Mouse (Mus musculus) CH12.LX (cell line): ENCODE results near the gene Ptprf. TPM values are rescaled to one million over a fixed set of nuclear protein-coding genes. Genes with fewer than 3 reads are reported as not detected.

Experiments used
- DNase-seq: peaks from one replicate; pipeline ENCODE4 v3.0.0-alpha.2; 2013; ENCODE audit errors: extremely low read depth
- H3K27ac ChIP-seq: 2 replicates; pipeline ENCODE4 v1.5.1; 2012; ENCODE audit warnings: low read depth, mild to moderate bottlenecking, control low read depth, moderate library complexity; ENCODE audit not compliant: insufficient read depth
- H3K27me3 ChIP-seq: replicated peaks from 2 replicates; pipeline ENCODE3; 2012; ENCODE audit warnings: inconsistent platforms
- H3K36me3 ChIP-seq, 2 experiments: replicated peaks in 1 of 2; 2 replicates each; pipeline versions ENCODE3 to v1.6.1; 2012; ENCODE audit warnings: inconsistent platforms in 1 of 2, low read length in 1 of 2, mild to moderate bottlenecking in 1 of 2, mixed read lengths in 1 of 2, moderate library complexity in 1 of 2; ENCODE audit not compliant: control insufficient read depth in 1 of 2, insufficient read depth in 1 of 2
- H3K4me1 ChIP-seq, 2 experiments: 2 replicates each; pipeline ENCODE4 v1.6.1; 2012; ENCODE audit warnings: inconsistent platforms in 1 of 2, moderate library complexity in 1 of 2; ENCODE audit not compliant: insufficient read depth in 2 of 2, control insufficient read depth in 1 of 2
- H3K4me2 ChIP-seq: 2 replicates; pipeline ENCODE4 v1.6.1; 2012; ENCODE audit warnings: low read depth, mild to moderate bottlenecking, control low read depth; ENCODE audit not compliant: poor library complexity, insufficient read depth, severe bottlenecking
- H3K4me3 ChIP-seq, 3 experiments: fragments of 150-350 bp in 1 of 3; sonication (generic) in 1 of 3; replicated peaks in 1 of 3; 2 replicates each; pipeline versions ENCODE3 to v1.5.1; 2011 to 2012; ENCODE audit warnings: low read depth in 2 of 3, low read length in 2 of 3, mild to moderate bottlenecking in 2 of 3, moderate library complexity in 2 of 3, control low read depth in 1 of 3, improper control_type of control experiment in 1 of 3, inconsistent platforms in 1 of 3, mixed read lengths in 1 of 3; ENCODE audit not compliant: poor library complexity in 1 of 3
- H3K79me2 ChIP-seq: replicated peaks from 2 replicates; pipeline ENCODE4 v1.6.1; 2012; ENCODE audit warnings: mild to moderate bottlenecking, moderate library complexity; ENCODE audit not compliant: control insufficient read depth, poor library complexity, insufficient read depth, severe bottlenecking; ENCODE audit errors: extremely low read depth
- H3K9ac ChIP-seq: 2 replicates; pipeline ENCODE4 v1.6.1; 2012; ENCODE audit warnings: low read depth, mild to moderate bottlenecking, control low read depth, moderate library complexity; ENCODE audit not compliant: insufficient read depth
- H3K9me3 ChIP-seq: replicated peaks from 2 replicates; pipeline ENCODE3; 2012; ENCODE audit warnings: low read length, inconsistent platforms, mixed read lengths
- BHLHE40 ChIP-seq: IDR thresholded peaks from 2 replicates; pipeline ENCODE4 v1.6.1; 2011; ENCODE audit warnings: mild to moderate bottlenecking, low read depth, low read length, improper control_type of control experiment
- CHD2 ChIP-seq: IDR thresholded peaks from 2 replicates; pipeline ENCODE4 v1.6.1; 2011; ENCODE audit warnings: low read length, improper control_type of control experiment
- CTCF ChIP-seq, 2 experiments: IDR thresholded peaks in 1 of 2; conservative IDR thresholded peaks in 1 of 2; 2 replicates each; pipeline ENCODE4 v1.5.1; 2011 to 2012; ENCODE audit warnings: low read depth in 2 of 2, low read length in 2 of 2, improper control_type of control experiment in 1 of 2, inconsistent platforms in 1 of 2, mild to moderate bottlenecking in 1 of 2, moderate library complexity in 1 of 2
- ELF1 ChIP-seq: IDR thresholded peaks from 2 replicates; pipeline ENCODE4 v1.6.1; 2014; ENCODE audit warnings: low read depth, mild to moderate bottlenecking, inconsistent platforms, low read length, improper control_type of control experiment
- EP300 ChIP-seq: IDR thresholded peaks from 2 replicates; pipeline ENCODE4 v1.6.1; 2011; ENCODE audit warnings: low read length, improper control_type of control experiment
- ETS1 ChIP-seq: conservative IDR thresholded peaks from 2 replicates; pipeline ENCODE4 v1.6.1; 2012; ENCODE audit warnings: low read depth, mild to moderate bottlenecking, inconsistent platforms, low read length, improper control_type of control experiment, moderate library complexity
- GABPA ChIP-seq: IDR thresholded peaks from 2 replicates; pipeline ENCODE4 v1.6.1; 2012; ENCODE audit warnings: low read depth, low read length, improper control_type of control experiment, inconsistent platforms; ENCODE audit not compliant: insufficient replicate concordance
- HCFC1 ChIP-seq: IDR thresholded peaks from 2 replicates; pipeline ENCODE4 v1.6.1; 2012; ENCODE audit warnings: low read depth, mild to moderate bottlenecking, inconsistent platforms, low read length, improper control_type of control experiment
- JUN ChIP-seq: IDR thresholded peaks from 2 replicates; pipeline ENCODE4 v1.6.1; 2011; ENCODE audit warnings: low read depth, mild to moderate bottlenecking, low read length, improper control_type of control experiment, moderate library complexity; ENCODE audit not compliant: insufficient read depth
- JUND ChIP-seq: conservative IDR thresholded peaks from 2 replicates; pipeline ENCODE4 v1.6.1; 2011; ENCODE audit warnings: low read depth, low read length, improper control_type of control experiment
- KAT2A ChIP-seq: IDR thresholded peaks from 2 replicates; pipeline ENCODE4 v1.6.1; 2012; ENCODE audit warnings: low read length, improper control_type of control experiment, inconsistent platforms; ENCODE audit not compliant: insufficient replicate concordance
- MAX ChIP-seq: IDR thresholded peaks from 2 replicates; pipeline ENCODE4 v1.6.1; 2011; ENCODE audit warnings: low read length, improper control_type of control experiment
- MAZ ChIP-seq: IDR thresholded peaks from 2 replicates; pipeline ENCODE4 v1.6.1; 2012; ENCODE audit warnings: low read depth, mild to moderate bottlenecking, inconsistent platforms, low read length, improper control_type of control experiment, moderate library complexity
- MEF2A ChIP-seq: IDR thresholded peaks from 2 replicates; pipeline ENCODE4 v1.6.1; 2014; ENCODE audit warnings: low read depth, mild to moderate bottlenecking, inconsistent platforms, low read length, improper control_type of control experiment, borderline replicate concordance
- MXI1 ChIP-seq: IDR thresholded peaks from 2 replicates; pipeline ENCODE4 v1.6.1; 2011; ENCODE audit warnings: mild to moderate bottlenecking, low read depth, low read length, improper control_type of control experiment
- NELFE ChIP-seq: IDR thresholded peaks from 2 replicates; pipeline ENCODE4 v1.6.1; 2011; ENCODE audit warnings: low read depth, low read length, improper control_type of control experiment
- POLR2A ChIP-seq: IDR thresholded peaks from 2 replicates; pipeline ENCODE4 v1.6.1; 2011; ENCODE audit warnings: low read depth, mild to moderate bottlenecking, improper control_type of control experiment, low read length
- POLR2AphosphoS2 ChIP-seq: IDR thresholded peaks from 2 replicates; pipeline ENCODE4 v1.6.1; 2011; ENCODE audit warnings: low read depth, low read length, improper control_type of control experiment
- RCOR1 ChIP-seq: conservative IDR thresholded peaks from 2 replicates; pipeline ENCODE4 v1.6.1; 2012; ENCODE audit warnings: low read depth, mild to moderate bottlenecking, inconsistent platforms, low read length, improper control_type of control experiment
- SMC3 ChIP-seq: IDR thresholded peaks from 2 replicates; pipeline ENCODE4 v1.6.1; 2011; ENCODE audit warnings: low read depth, low read length, improper control_type of control experiment
- TBP ChIP-seq: conservative IDR thresholded peaks from 2 replicates; pipeline ENCODE4 v1.6.1; 2011; ENCODE audit warnings: low read depth, low read length, improper control_type of control experiment
- UBTF ChIP-seq: IDR thresholded peaks from 2 replicates; pipeline ENCODE4 v1.6.1; 2012; ENCODE audit warnings: low read depth, mild to moderate bottlenecking, inconsistent platforms, low read length, improper control_type of control experiment, moderate library complexity
- ZC3H11A ChIP-seq: IDR thresholded peaks from 2 replicates; pipeline ENCODE4 v1.6.1; 2012; ENCODE audit warnings: low read depth, mild to moderate bottlenecking, inconsistent platforms, low read length, improper control_type of control experiment
- ZNF384 ChIP-seq: IDR thresholded peaks from 2 replicates; pipeline ENCODE4 v1.6.1; 2012; ENCODE audit warnings: low read depth, low read length, improper control_type of control experiment, inconsistent platforms
- dilution Hi-C: fragments of 300-500 bp; cut with MboI; formaldehyde crosslinking; loops from 2 replicates; pipeline ENCODE4 v1.14.3; 2020; ENCODE audit warnings: low sequenced_read_pairs; ENCODE audit not compliant: extremely low pct_unique_long_range_greater_than_20kb, extremely low pct_ligation_motif_present
- in situ Hi-C: fragments of 300-500 bp; cut with MboI; formaldehyde crosslinking; loops from 3 replicates; pipeline ENCODE4 v1.14.3; 2019; ENCODE audit warnings: low sequenced_read_pairs, low pct_ligation_motif_present, low pct_unique_long_range_greater_than_20kb, mixed read lengths
- polyA plus RNA-seq: library from polyadenylated mRNA; unstranded; fragments of >175 nt; gene quantifications from 2 replicates; pipeline ENCODE4 v1.2.1, GENCODE M21; 2012; ENCODE audit warnings: low read depth; ENCODE audit not compliant: insufficient read length
- total RNA-seq, 2 experiments: library from RNA; depleted of rRNA; stranded (reverse); fragments of 300-350 nt in 1 of 2; fragments of >200 nt in 1 of 2; gene quantifications; 2 replicates each; pipeline ENCODE4 v1.2.3; 2012 to 2014

Ptprf gene
- total and polyA plus RNA-seq, 3 experiments: 0.11 to 0.21 TPM; not detected in 1

DNA sequence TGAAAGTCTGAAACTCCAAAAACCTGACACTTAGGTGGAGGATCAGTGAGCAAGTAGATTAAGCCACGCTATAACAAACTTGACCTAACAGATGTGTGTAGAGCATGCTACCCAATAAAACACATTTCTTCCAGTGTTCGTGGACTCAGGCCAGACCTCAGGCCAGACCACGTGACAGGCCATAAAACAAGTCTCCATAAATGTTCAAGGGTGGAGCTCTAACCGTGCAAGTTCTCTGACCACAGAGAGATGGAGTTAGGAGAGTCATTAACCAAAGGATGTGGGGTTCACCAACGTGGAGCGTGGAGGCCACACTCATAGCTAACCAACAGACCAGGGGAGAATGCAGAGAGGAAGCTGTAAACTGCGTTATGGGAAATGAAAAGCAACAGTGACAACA, 35.3 kb upstream of the Ptprf start:
- Histone ChIP-seq H3K4me3 (no peak overlapping the region), H3K4me1 (no peaks in the 10 kb centered on the region), H3K36me3 (no peaks in the 10 kb centered on the region), H3K27me3 (peaks cover 33% of the 10 kb centered on the region), H3K4me2 (no peak overlapping the region), H3K9ac (no peak overlapping the region), H3K9me3 (no peaks in the 10 kb centered on the region), H3K79me2 (no peaks in the 10 kb centered on the region), H3K27ac (no peak overlapping the region)
- in situ Hi-C loops (no loop called here), dilution Hi-C loops (no loop called here)
- no peak for TF ChIP-seq GABPA
- TF ChIP-seq ZNF384: no peak
- no peak for TF ChIP-seq CTCF (conservative IDR thresholded peaks at IDR 0.05 in 1 of 2, IDR thresholded peaks at IDR 0.05 in 1 of 2; ENCODE audit: low read depth in 2 of 2, low read length in 2 of 2)
- TF ChIP-seq JUND: no peak
- no peak for TF ChIP-seq ELF1
- no peak for TF ChIP-seq MAZ
- no peak for TF ChIP-seq UBTF
- no peak for TF ChIP-seq RCOR1
- TF ChIP-seq HCFC1: no peak
- TF ChIP-seq MEF2A: no peak
- TF ChIP-seq POLR2A: no peak
- TF ChIP-seq ZC3H11A: no peak
- no peak for DNase-seq

- Histone ChIP-seq H3K36me3 (no peaks in the 10 kb centered on the region), H3K9me3 (no peaks in the 10 kb centered on the region), H3K4me1 (no peaks in the 10 kb centered on the region), H3K4me2 (no peak overlapping the region), H3K27ac (no peak overlapping the region), H3K27me3 (peaks cover 69% of the 10 kb centered on the region), H3K79me2 (no peaks in the 10 kb centered on the region), H3K9ac (no peak overlapping the region), H3K4me3 (no peak overlapping the region)
- no peak for DNase-seq
- dilution Hi-C loops: no loop called here
- TF ChIP-seq CHD2 (no peak), MEF2A (no peak), ELF1 (no peak), NELFE (no peak), MXI1 (no peak), JUN (no peak), ETS1 (no peak), GABPA (no peak), EP300 (no peak), KAT2A (no peak), BHLHE40 (no peak), TBP (no peak), SMC3 (no peak), MAX (no peak), POLR2AphosphoS2 (no peak)
- in situ Hi-C loops: no loop called here
These were observed 29.4 kb upstream of the Ptprf start for GRCm38 (mm10) chr4:118320636-118321035.
